Mouse (Mus musculus): Measurements from ENCODE around the gene Arhgap22.

Arhgap22 gene

DNA sequence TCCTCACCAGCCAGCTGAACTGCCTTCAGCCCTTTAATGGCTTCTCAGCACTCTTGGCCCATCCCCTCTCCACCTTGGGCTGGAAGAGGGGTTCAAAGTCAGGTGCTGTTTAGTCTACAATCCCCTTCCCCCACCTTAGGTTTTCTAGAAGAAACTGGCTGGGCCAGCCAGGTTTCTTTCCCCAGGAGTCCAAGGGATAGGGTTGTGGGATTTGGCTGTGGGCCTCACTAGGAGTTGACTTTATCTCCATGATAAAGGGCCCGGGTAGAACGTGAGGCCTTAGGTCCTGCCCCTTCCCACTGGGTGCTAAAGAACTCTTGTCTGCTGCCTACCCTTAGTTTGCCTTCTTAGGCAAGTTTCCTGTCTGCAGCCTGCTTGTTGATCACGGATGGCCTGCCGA, 117.8 kb downstream of the Arhgap22 start:
- no peak for DNase-seq (ENCODE audit: low spot score)

DNA sequence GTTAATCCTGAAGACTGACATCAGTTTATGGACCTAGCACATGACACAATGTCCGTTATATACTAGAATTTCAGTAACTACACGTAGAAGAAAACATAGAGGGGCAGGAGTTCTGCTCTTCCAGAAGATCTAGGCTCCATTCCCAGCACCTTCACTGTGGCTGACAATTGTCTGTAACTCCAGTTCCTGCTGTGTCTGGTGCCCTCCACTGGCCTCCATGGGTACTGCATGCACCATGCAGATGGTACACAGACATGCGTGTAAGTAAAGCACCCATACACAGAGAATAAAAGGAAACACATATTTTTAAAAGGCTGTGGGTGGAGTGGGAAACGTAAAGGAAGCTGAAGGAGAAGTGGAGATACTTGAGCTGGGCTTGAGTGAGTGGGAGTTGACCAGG, 120.0 kb downstream of the Arhgap22 start:
- DNase-seq (ENCODE audit: low spot score) = no peak

DNA sequence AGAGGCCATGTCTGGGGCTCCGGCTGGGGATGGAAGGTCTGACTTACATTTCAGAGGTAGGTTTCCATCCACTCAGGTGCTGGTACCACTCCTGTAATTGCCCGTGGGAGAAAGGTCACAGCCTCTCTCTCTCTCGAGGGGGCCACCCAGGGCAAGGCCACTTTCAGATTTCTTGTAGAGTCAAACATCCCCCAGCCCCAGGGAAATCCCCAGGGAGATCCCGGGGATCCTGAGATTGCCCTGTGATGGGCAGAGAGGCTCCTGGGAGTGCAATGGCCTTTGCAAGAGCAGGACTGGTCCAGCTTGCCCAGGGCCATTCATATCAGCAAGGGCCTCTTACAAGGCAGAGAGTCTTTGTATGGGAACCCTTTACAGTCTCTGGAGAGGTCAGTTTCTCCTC, 120.6 kb downstream of the Arhgap22 start:
- DNase-seq (ENCODE audit: low spot score) = no peak

DNA sequence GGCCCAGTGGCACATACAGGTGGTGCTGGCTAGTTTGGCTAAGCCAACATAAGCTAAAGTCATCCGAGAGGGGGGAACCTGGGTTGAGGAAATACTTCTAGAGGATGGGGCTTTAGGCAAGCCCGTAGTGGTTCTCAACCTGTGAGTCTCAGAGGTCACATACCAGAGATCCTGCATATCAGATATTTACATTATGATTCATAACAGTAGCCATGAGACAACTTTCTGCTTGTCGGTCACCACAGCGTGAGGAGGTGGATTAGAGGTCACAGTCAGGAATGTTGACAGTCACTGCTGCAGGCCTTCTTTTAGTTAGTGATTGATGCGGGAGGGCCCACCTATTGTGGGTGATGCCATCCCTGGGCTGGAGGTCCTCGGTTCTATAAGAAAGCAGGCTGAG, 121.9 kb downstream of the Arhgap22 start:
- no peak for DNase-seq (ENCODE audit: low spot score)

DNA sequence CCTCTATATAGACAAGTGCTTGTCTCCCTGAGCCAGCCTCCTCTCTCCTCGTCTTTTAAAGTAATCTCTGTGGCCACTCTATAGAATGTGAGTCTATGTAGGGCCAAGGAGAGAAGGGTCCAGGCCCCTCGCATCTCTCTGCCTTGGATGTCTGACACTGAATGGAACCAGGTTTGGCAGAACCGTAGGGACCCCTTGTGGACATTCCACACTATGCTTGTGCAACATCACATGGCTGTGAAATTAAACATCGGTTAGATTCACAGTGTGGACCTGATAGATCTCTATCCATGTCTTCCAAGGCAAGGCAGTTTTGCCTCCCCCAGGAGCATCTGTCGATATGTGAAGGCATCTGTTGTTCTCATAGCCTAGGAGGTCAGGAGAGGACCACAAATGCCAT, 124.9 kb downstream of the Arhgap22 start:
- DNase-seq (ENCODE audit: low spot score) = no peak

DNA sequence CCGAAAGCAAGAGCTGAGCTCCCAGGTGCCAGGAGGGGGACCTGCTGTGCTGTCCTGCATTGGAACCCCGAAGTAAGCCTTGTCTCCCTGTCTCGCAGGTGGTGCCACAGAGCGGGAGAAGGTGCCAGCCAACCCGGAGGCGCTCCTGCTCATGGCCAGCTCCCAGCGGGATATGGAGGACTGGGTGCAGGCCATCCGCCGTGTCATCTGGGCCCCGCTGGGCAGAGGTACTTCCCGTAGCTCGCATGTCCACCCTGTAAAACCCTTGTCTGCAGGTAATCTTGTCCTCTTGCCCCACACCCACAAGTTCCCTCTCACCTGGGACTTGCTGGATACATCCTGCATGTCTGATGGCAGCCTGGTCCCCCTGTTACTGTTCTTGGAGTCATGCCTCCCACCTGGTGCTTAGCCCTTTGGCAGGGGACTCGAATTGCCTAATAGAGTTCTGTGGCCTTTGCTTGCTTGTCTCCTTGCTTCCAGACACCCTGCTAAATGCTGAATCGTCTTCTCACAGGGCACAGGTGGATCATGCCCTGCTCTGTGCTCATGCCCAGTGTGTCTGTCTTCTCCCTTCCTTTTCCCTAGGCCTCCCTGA, 129.4 kb downstream of the Arhgap22 start:
- DNase-seq (ENCODE audit: low spot score) = no peak

DNA sequence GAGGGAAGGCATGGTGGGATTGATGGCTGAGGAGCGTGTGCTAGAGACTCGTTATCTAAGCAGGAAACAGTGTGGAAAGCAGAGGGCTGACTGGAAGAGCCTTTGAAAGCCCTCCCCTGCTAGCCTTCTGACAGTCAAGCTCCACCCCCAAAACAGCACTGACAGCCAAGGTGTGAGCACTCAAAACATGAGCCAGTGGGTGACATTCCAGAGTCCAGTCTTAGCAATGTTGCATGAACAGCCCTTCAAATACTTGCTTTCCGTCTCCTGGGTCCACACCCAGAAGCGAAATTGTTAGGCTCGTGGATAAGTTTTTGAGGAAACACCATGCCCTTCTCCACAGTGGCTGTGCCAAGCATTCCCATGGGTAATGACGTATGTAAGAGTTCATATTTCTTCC, 132.7 kb downstream of the Arhgap22 start:
- no peak for DNase-seq (ENCODE audit: low spot score)

DNA sequence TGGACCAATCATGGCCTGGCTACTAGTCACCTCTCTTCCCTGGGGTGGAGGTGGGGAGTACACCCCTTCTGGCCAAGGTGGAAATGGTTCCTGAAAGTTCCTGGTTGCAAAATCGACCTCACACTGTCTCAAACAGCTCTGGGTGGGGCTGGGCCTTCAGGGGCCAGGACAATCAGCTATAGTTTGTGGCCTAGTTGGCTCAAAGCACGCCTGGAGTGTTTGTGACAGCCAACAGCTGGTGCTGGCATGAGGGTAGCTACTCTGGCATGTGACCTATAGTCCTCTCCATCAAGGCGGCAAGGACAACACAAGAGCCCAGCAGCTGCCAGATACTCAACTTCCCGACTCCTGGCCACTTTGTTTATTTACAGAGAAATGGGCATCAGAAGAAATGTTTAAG, 133.9 kb downstream of the Arhgap22 start:
- DNase-seq (ENCODE audit: low spot score) = no peak

DNA sequence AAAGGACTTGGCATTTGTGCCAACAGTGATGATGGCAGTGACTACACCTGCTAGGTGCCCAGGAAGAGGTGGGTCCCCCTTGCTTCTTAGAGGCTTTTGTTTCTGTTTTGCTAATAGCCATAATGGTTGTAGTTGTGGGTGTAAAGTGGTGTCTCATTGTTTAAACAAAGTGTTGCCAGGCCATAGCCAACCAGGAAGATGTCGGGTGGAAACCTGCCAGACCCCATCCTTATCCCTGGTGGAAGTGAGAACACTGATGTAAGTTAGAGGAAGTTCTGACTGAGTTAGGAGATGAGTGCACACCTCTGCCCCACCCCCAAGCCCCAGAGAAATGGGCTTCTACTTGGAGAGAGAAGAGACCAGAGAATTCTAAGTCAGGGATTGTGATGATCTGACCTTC, 134.3 kb downstream of the Arhgap22 start:
- no peak for DNase-seq (ENCODE audit: low spot score)

DNA sequence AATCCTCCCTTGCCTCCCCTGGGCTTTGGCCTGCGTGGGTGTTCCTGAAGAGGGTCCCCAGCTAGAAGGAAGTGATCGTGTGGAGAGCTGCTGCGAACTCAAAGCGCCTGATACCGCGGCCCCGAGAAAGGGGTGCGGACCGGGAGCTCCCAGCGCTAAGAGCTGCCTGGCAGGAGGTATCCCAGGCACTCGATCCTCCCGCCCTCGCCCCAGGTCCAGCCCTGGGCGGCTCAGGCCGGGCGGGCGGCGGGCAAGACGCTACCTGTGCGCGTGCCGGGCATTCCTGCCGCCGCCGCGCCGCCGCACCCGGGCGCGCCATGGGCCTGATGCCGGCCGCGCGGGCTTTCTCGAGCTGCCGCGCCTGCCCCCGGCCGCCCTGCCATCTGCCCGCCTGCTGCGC, 137.2 kb downstream of the Arhgap22 start:
- DNase-seq (ENCODE audit: low spot score) = no peak

DNA sequence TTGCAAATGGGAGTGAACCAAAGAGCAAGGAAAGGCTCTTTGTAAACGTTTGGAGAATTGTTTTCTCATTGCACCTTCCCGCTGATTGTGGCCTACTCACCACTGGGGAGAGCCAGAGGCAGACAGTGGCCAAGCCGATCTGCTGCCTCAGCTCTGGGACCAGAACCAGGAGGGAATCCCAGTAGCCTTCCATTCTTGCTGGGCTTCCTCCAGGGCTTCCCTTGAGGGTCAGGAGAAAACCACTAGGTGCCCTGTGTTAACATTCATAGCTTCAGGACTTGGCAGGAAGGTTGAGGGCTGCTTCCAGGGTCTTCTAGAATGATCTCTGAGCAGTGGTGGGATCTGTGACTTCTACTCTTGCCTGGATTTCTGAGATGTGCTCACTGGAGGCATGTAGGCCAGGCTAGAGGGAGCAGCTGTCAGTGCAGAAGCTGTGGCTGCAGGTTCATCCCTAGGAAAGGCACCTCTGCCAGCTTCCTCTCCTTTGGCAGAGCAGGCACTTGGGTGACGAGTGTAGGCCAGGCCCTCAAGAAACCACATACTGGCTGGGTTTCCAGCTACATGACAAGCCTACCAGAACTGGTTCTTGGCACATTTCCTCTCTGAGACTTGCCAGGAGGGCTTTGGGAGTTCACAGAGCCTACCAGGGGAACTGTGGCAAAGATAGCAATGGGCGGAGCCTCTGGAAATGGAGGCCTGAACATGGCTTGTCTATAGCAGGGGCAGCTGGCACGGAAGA, 138.3 kb downstream of the Arhgap22 start:
- DNase-seq (ENCODE audit: low spot score) = no peak

DNA sequence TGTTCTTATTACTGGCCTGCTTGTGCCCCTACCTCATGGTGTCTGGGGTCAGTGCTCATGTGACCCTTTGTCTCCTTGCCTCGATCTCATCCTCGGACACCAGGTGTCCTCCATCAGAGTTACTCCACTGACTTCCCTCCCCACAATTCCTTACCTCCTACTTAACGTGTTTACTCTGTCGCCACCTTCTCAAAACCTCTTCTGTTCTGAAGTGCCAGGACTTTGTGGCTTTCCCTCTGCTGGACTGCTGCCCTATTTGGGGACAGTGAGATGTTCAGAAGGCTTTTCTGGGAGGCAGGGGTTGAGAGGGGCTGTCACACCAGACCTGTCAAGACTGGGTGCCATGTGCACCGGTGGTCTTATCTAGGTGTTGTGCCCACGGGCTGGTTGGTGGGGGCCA, 139.1 kb downstream of the Arhgap22 start:
- DNase-seq (ENCODE audit: low spot score) = no peak

DNA sequence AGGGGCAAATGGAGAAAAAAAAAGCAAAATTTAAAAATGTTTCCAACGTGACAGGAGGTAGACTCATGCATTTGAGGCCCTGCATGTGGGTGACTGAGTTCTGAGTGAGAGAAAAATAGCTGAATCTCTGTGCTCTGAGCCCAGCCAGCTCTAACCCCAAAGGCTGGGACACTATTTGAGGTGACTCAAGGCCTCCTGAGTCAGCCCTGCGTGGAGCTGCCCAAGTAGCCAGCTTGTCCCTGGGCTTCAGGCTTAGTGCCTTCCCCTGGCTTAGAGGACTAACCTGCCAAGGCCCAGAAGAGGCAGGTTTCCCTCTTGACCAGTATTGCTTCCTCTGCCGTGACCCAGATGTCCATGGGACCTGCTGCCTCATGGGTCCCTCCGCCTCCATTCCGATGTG, 141.4 kb downstream of the Arhgap22 start:
- no peak for DNase-seq (ENCODE audit: low spot score)

DNA sequence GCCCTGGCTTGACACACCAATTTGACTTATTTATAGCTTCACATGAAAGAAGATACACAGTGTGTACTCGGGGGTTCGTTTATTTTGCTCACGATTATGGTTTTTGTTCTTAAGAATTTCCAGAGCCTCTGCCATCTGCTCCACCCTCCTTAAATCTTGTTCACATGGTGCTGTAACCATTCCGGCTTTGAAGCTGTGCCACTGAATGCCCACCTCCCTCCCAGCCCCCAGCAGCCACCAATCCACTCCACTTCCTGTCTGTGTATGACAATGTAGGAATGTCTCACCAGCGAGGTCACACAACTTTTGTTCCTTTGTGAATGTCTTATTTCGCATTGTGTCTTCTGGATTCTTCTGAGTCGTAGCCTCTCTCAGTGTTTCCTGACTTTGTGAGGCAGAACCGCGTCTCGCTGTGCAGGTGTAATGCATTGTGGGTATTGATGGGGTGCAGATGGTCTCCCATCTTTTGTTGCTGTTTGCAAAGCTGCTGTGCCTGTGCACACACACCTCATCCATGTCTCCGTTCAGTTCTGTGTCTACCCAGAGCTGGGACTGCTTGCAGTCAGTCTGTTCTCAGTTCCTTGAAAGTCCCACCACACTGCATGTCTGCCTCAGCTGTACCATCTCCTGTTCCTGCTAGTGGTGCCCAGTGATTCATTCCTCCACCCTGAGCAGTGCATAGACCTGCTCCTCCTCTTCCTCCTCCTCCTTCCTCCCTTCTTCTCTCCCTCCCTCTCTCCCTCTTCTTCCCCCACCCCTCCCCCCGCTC, 144.0 kb downstream of the Arhgap22 start:
- DNase-seq (ENCODE audit: low spot score) = no peak

DNA sequence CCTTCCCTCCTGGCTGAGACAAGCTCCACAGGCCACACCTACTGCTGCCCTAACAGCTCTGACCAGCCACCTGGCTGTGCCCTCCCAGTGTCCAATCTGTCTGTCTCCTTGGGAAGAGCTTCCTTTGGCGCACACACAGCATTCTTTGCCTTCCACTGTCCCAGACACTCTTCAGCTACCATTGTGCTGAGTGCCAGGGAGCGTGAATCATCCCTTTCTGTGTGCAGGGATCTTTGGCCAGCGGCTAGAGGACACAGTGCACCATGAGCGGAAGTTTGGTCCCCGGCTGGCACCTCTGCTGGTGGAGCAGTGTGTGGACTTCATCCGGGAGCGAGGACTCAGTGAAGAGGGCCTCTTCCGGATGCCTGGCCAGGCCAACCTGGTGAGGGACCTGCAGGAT, 145.1 kb downstream of the Arhgap22 start:
- DNase-seq (ENCODE audit: low spot score) = no peak

DNA sequence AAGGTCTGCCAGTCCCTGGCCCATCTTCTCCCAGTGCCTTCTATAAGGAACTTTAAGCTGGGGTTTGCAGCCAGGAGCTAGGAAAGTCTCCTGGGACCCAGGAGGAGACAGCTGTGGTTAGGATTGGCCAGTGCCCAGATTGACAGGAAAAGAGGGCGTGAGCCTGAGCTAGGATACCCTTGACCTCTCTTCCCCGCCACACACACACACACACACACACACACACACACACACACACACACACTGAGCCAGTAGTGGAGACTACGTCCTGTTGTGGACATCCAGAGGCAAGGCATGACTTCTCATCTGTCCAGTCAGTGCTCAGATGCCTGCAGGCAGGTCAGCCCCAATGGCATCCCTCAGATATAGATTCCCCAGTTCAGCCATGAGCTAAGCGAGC, 147.7 kb downstream of the Arhgap22 start:
- DNase-seq (ENCODE audit: low spot score) = no peak

DNA sequence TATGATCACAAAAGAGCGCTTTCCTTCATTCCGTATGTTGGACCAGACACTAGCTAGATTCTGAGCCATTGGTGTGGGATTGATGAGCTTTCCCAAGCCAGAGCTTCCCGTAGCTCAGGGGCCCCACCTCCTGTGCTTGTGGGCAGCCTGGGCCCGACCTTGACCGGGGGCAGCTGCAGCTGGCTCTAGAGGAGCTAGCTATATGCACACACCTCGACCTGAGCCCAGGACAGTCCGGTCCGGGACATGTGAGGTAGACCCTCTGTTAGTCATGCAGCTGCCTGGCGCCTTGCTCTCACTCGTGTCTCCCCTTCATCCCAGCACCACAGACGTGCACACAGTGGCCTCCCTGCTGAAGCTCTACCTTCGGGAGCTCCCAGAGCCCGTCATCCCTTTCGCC, 148.3 kb downstream of the Arhgap22 start:
- DNase-seq (ENCODE audit: low spot score) = no peak

DNA sequence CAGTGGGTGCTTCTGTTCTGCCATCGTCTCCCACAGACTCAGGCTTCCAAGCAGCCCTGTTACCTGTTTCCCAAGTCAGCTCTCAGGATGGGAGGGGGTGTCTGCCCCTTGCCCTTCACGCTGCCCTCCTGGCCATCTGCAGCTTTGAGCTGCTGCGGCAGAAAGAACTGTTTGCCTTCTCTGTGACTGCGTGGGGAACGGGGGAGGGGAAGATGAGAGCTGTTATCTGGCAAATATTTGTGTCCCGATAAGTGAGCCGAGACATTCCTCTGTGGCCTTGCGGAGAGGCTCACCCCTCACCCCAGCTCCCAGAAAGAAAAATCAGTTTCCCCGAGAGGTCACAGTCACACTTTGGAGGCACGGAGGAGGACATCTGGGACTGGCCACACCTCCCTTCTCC, 149.0 kb downstream of the Arhgap22 start:
- no peak for DNase-seq (ENCODE audit: low spot score)

DNA sequence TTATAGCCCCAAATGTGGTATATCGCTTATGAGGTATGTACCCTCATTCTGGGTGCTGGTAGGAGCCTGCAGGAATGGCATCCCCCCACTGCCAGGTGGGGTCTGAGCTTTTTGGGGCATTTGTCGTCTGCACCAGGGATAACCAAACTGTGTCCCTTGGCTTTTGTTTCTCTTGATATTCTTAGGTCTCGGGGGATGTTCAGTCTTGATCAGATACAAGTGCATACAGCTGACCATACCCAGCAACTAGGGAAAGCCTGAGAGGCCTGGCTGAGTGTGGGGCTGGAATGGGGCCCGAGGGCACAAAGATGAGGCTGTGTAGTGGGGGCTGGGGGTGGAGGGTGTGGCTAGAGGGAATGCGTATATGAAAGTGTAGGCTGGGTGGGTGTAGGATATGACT, 149.8 kb downstream of the Arhgap22 start:
- no peak for DNase-seq (ENCODE audit: low spot score)

DNA sequence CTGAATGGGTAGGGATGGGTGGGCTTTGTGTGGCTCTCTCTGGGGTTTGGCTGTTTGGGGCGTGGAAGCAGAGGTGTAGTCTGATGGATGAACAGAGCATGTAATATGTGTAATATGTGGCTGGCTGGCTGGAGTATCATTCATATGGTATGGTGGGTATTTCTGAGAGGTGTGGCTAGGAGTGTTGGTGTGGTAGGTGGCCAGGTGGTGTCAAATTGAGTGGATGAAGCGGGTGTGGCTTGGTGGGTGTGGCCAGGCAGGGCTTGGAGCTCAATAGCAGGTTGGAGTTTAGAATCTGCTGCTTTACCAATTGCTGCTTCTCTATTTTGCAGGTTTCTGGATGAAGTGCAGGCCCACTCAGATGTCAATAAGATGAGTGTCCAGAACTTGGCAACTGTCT, 150.2 kb downstream of the Arhgap22 start:
- DNase-seq (ENCODE audit: low spot score) = no peak

DNA sequence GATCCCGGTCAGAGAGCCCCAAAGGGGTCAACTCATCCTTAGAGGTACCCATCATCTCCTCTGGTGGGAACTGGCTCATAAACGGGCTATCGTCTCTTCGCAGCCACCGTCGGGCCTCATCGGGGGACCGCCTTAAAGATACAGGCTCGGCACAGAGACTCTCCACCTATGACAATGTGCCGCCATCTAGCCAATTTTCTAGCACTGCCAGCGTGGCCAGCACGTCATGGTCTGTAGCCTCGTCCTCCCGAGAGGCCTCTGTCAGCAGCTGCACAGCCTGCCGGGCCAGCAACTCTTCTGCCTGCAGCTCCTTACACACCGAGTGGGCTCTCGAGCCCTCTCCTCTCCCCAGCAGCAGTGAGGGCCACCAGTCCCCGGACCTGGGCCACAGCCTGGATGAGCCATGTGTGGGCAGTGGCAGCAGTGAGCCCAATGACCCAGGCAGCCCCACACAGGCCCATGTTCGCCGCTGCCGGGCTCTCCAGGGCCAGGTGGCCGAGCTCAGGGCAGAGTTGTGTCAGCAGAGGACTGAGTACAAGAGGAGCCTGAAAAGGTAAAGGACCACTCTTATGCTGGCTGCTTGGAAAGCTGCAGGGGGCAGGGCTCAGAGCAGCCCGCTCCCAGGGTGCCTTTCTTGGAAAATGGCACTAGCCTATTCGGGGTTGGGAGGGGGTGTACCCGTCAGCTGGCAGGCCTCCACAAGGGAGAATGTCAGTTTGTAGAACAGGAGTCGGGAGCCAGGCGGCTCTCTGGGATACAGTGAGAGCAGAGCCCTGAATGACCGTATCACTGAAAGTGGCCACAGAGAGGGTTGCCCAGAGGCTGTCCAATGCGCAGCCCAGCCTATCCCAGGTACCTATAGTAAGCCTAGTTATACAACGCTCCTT, 153.3 kb downstream of the Arhgap22 start:
- no peak for DNase-seq (ENCODE audit: low spot score)

DNA sequence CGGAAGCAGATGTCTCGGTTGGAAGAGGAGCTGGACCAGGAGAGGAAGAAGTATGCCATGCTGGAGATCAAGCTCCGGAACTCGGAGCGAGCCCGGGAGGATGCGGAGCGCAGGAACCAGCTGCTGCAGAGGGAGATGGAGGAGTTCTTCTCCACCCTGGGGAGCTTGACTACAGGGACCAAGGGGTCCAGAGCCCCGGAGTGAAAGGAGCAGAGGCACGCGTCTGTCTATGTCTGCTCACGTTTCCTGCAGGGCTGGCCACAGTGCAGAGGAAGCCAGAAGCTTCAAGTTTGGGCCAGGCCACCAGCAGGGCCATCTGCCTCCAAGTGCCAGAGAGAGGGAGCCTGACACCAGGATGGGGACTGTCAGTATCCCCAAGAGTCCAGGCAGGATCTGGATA, 155.5 kb downstream of the Arhgap22 start:
- DNase-seq (ENCODE audit: low spot score) = no peak

All from ovary, postnatal 10 days (tissue).